Mouse (Mus musculus) C2C12 (cell line): ENCODE data around the gene Pex11a. TPM values are rescaled to one million over a fixed set of nuclear protein-coding genes. Genes with fewer than 3 reads are reported as not detected.

Source experiments
- H3K27me3 ChIP-seq: one replicate; pipeline ENCODE4 v1.6.1; 2011; ENCODE audit not compliant: control insufficient read depth, insufficient read depth, insufficient read length
- H3K36me3 ChIP-seq: one replicate; pipeline ENCODE4 v1.6.1; 2011; ENCODE audit not compliant: control insufficient read depth, insufficient read depth
- H3K4me3 ChIP-seq: one replicate; pipeline ENCODE4 v1.5.1; 2011; ENCODE audit warnings: mild to moderate bottlenecking, control low read depth; ENCODE audit not compliant: poor library complexity, insufficient read depth, severe bottlenecking
- H3K79me2 ChIP-seq: one replicate; pipeline ENCODE4 v1.6.1; 2011; ENCODE audit not compliant: control insufficient read depth, insufficient read depth
- H3K79me3 ChIP-seq: one replicate; pipeline ENCODE4 v1.6.1; 2011; ENCODE audit warnings: low read depth, control low read depth
- H3ac ChIP-seq: one replicate; pipeline ENCODE3; 2011; ENCODE audit warnings: low read depth; ENCODE audit not compliant: control insufficient read depth, insufficient read length
- CEBPB ChIP-seq: IDR thresholded peaks from one replicate; pipeline ENCODE4 v1.6.1; 2011; ENCODE audit warnings: low read depth, mild to moderate bottlenecking, control low read depth, moderate library complexity
- CTCF ChIP-seq: IDR thresholded peaks from one replicate; pipeline ENCODE4 v1.5.1; 2011; ENCODE audit not compliant: control insufficient read depth, insufficient read depth, insufficient read length
- FOSL1 ChIP-seq: IDR thresholded peaks from one replicate; pipeline ENCODE4 v1.8.0; 2011; ENCODE audit warnings: mild to moderate bottlenecking, low read length; ENCODE audit not compliant: poor library complexity, insufficient read depth, severe bottlenecking
- MAX ChIP-seq: IDR thresholded peaks from one replicate; pipeline ENCODE4 v1.6.1; 2011; ENCODE audit warnings: mild to moderate bottlenecking, control low read depth
- MYOD1 ChIP-seq: IDR thresholded peaks from one replicate; pipeline ENCODE4 v1.6.1; 2011; ENCODE audit warnings: low read depth; ENCODE audit not compliant: control insufficient read depth, insufficient read length
- MYOG ChIP-seq: IDR thresholded peaks from one replicate; pipeline ENCODE4 v1.6.1; 2011; ENCODE audit not compliant: control insufficient read depth, insufficient read length; ENCODE audit errors: extremely low read depth
- USF1 ChIP-seq: IDR thresholded peaks from one replicate; pipeline ENCODE4 v1.6.1; 2011; ENCODE audit warnings: low read depth, mild to moderate bottlenecking, control low read depth, moderate library complexity
- polyA plus RNA-seq: library from polyadenylated mRNA; unstranded; fragments of >200 nt; fragmentation: generic; extraction: Trizol; gene quantifications from one replicate; pipeline ENCODE4 v1.2.1, GENCODE M21; 2012; ENCODE audit warnings: missing spikeins

Pex11a gene
- polyA plus RNA-seq, 1 experiment, result 2.2 TPM

DNA sequence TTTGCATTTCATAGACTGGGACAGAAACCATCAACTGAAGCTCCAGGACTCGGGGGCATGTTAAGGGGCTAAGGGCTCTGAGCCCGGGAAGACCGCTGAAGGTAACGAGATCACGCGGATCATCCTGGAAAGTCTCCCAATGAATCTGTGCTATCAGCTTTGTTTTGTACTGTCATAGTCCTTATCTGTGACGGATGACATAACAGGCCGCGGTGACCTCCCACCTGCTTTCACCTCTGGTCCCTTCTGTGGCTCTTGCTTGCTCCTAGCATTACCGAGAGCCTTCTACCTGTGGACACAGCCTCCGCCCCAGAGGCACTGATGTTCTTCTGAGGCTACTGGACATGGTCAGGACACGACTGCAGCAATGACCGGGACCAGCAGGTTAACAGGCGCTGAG, 6.4 kb downstream of the Pex11a start:
- Histone ChIP-seq H3K4me3 (no peak overlapping the region), H3K36me3 (no peaks in the 10 kb centered on the region), H3K27me3 (peaks cover 5% of the 10 kb centered on the region), H3K79me3 (no peaks in the 10 kb centered on the region), H3ac (no peak overlapping the region), H3K79me2 (no peaks in the 10 kb centered on the region)
- TF ChIP-seq CEBPB (no peak), USF1 (no peak), MAX (no peak), CTCF (no peak), MYOD1 (no peak), FOSL1 (no peak), MYOG (no peak)

DNA sequence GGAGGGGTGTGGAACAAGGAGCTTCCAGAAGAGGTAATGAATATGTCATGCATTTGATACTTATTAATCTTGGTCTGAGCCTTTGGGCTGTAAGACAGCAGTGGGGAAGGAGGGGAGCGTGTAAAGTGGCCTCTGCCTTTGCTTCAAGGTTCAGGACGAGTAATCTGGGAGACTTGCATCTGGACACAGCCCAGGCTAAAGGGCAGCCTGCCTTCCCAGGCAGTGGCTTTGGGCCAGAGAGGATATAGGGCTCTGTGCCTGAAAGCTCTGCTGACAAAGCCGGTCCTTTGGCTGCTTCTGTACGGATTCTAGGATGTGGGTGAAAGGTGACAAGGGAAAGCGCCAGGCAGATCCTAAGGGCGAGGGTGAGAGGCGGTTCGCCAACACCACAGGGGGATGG, 8.4 kb downstream of the Pex11a start:
- TF ChIP-seq FOSL1 (no peak), CTCF (no peak), USF1 (no peak), MAX (no peak), CEBPB (no peak), MYOG (no peak), MYOD1 (no peak)
- Histone ChIP-seq H3K36me3 (no peaks in the 10 kb centered on the region), H3K79me2 (no peaks in the 10 kb centered on the region), H3K27me3 (peaks cover 9% of the 10 kb centered on the region), H3ac (no peak overlapping the region), H3K4me3 (no peak overlapping the region), H3K79me3 (no peaks in the 10 kb centered on the region)

DNA sequence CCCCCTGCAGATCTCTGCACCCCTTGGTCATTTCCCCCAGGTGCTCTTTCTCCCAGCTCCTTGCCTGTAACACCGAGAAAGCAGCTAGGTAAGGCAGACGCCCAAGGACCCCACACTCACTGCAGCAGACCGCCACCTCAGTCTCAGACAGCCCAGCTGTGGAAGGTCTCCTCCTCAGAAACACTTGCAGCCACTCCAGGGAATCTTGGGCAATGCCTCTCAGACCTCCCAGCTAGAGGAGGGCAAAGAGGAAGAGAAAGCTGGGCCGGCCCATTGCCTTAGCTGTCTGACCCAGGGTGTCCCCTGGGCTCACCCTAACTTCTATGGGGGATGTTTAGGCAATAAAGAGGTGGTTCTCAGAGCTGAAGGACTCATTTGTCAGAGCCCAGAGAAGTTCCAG, 10.3 kb downstream of the Pex11a start, which contains the start of gene Plin1:
Gene Plin1 (minus strand): TSS at position 282 of the 400 bp plus-strand sequence.
- H3K79me2 ChIP-seq, result no peaks in the 10 kb centered on the region
- no peaks in the 10 kb centered on the region for H3K36me3 ChIP-seq
- peaks cover 9% of the 10 kb centered on the region for H3K27me3 ChIP-seq
- H3K79me3 ChIP-seq, result no peaks in the 10 kb centered on the region
- H3ac ChIP-seq, result no peak within 1 kb of the TSS
- TF ChIP-seq CEBPB, result no peak
- TF ChIP-seq USF1, result no peak
- TF ChIP-seq MYOG, result no peak
- TF ChIP-seq CTCF, result no peak
- no peak for TF ChIP-seq MAX
- TF ChIP-seq FOSL1, result no peak
- TF ChIP-seq MYOD1, result no peak
- no peak within 1 kb of the TSS for H3K4me3 ChIP-seq

DNA sequence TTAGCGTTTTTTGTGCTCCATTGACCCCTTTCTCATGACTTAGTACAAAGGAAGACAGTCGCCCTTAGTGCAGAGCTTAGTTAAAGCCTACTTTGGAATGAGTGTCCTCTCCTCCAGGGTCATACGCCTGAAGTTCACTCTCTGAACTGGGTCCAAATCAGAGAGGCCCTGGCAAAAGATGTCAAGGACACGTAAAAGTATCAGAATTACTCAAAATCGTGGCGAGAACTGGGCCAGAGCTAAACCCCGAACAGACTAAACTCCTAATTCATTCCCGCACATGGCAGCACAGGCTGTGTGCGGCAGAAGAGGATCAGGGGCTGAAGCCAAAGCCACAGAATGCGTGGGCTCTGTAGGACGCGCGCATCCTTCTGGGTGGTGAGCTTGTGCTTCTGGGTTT, 11.5 kb downstream of the Pex11a start:
- H3ac ChIP-seq, result no peak overlapping the region
- H3K4me3 ChIP-seq, result no peak overlapping the region
- no peaks in the 10 kb centered on the region for H3K36me3 ChIP-seq
- no peaks in the 10 kb centered on the region for H3K79me3 ChIP-seq
- no peaks in the 10 kb centered on the region for H3K79me2 ChIP-seq
- TF ChIP-seq USF1, result no peak
- TF ChIP-seq CTCF, result no peak
- TF ChIP-seq MYOD1, result no peak
- no peak for TF ChIP-seq CEBPB
- TF ChIP-seq MYOG, result no peak
- TF ChIP-seq FOSL1, result no peak
- no peak for TF ChIP-seq MAX
- peaks cover 9% of the 10 kb centered on the region for H3K27me3 ChIP-seq

DNA sequence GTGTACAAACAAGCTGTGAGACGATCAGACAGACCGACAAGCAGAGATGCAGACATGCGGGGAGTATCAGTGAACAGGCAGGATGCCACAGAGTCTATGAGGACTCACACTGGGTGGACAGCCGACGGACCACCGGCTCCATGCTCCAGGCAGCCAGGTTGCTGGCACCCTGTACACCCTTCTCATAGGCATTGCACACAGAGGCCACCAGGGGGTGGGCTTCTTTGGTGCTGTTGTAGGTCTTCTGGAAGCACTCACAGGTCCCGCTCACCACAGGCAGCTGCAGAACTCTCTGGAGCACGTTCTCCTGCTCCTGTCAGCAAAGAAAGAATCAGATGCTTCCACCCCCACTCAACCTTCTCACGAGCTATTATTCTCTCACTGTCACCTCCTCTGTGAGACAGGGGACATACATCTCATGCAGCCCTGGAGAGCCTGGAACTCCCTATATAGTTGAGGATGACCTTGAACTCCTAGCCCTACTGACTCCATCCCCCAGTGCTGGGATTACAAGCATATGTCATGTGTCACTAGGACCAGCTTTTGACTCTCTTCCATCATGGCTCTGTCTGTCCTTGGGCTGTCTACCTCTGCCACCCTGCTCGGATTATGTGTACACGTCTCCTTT, 13.1 kb downstream of the Pex11a start:
- Histone ChIP-seq H3K79me3 (no peaks in the 10 kb centered on the region), H3K36me3 (no peaks in the 10 kb centered on the region), H3K79me2 (no peaks in the 10 kb centered on the region), H3K4me3 (no peak overlapping the region), H3ac (no peak overlapping the region), H3K27me3 (peaks cover 14% of the 10 kb centered on the region)
- TF ChIP-seq CTCF (peak; percentile 21), USF1 (no peak), FOSL1 (no peak)

DNA sequence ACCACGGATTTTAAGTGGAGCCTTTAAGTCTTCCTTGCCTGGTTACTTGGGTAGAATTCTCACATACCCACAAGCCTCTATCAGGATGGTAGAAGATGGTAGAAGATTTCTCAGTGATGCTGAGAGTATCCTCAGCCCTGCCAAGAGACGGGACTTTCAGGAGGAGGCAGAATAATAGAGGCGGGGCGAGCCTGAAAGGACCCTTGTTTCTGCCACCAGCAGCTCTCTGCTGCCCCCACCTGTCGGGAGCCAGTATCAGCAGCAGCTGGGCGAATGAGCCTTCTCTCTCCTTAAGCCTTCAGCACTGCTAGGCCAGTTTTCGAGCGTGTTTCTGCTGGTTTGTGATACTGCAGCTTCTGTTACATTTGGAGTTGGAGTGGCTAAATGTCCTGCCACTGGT, 13.8 kb downstream of the Pex11a start:
- no peaks in the 10 kb centered on the region for H3K36me3 ChIP-seq
- TF ChIP-seq MYOG, result no peak
- no peak for TF ChIP-seq USF1
- peak; percentile 71 for TF ChIP-seq CTCF
- no peak for TF ChIP-seq MAX
- no peak for TF ChIP-seq MYOD1
- no peak for TF ChIP-seq FOSL1
- H3ac ChIP-seq, result no peak overlapping the region
- no peaks in the 10 kb centered on the region for H3K79me3 ChIP-seq
- no peaks in the 10 kb centered on the region for H3K79me2 ChIP-seq
- peaks cover 14% of the 10 kb centered on the region for H3K27me3 ChIP-seq
- H3K4me3 ChIP-seq, result no peak overlapping the region
